Mouse (Mus musculus): ENCODE results near the gene Fbxo40. TPM values are rescaled to one million over a fixed set of nuclear protein-coding genes. Genes with fewer than 3 reads are reported as not detected.

Fbxo40 gene
- polyA plus RNA-seq, 1 experiment from 2014 or later: 0.03 TPM

GRCm38 (mm10) chr16:36946459-36947159, 43.7 kb downstream of the Fbxo40 start:
- Histone ChIP-seq H3K9me3 (replicated peaks) (no peaks in the 10 kb centered on the region), H3K36me3 (replicated peaks) (no peaks in the 10 kb centered on the region), H3K4me1 (replicated peaks) (peaks cover 3% of the 10 kb centered on the region), H3K4me3 (replicated peaks) (no peak overlapping the region), H3K9ac (no peak overlapping the region), H3K27me3 (no peaks in the 10 kb centered on the region), H3K27ac (replicated peaks) (no peak overlapping the region), H3K4me2 (no peak overlapping the region)
- no peak for ATAC-seq (ENCODE audit: insufficient read depth)
- WGBS (ENCODE audit: insufficient replicate concordance): 72% methylated on average over 8 of the region's 8 CpGs

GRCm38 (mm10) chr16:36944895-36945424, 45.3 kb downstream of the Fbxo40 start:
- no peaks in the 10 kb centered on the region for H3K9me3 ChIP-seq (replicated peaks)
- no peaks in the 10 kb centered on the region for H3K27me3 ChIP-seq
- H3K36me3 ChIP-seq (replicated peaks): no peaks in the 10 kb centered on the region
- no peak for ATAC-seq (ENCODE audit: insufficient read depth)
- no peak overlapping the region for H3K27ac ChIP-seq (replicated peaks)
- no peak overlapping the region for H3K9ac ChIP-seq
- 66% methylated on average over 12 of the region's 12 CpGs for WGBS (ENCODE audit: insufficient replicate concordance)
- H3K4me3 ChIP-seq (replicated peaks): no peak overlapping the region
- no peak overlapping the region for H3K4me2 ChIP-seq
- peaks cover 7% of the 10 kb centered on the region for H3K4me1 ChIP-seq (replicated peaks)

- H3K4me2 ChIP-seq: no peak overlapping the region
- no peaks in the 10 kb centered on the region for H3K27me3 ChIP-seq
- WGBS (ENCODE audit: insufficient replicate concordance): 70% methylated on average over 3 of the region's 3 CpGs
- H3K4me3 ChIP-seq (replicated peaks): no peak overlapping the region
- no peak overlapping the region for H3K9ac ChIP-seq
- no peaks in the 10 kb centered on the region for H3K9me3 ChIP-seq (replicated peaks)
- peaks cover 7% of the 10 kb centered on the region for H3K4me1 ChIP-seq (replicated peaks)
- no peak for ATAC-seq (ENCODE audit: insufficient read depth)
- no peak overlapping the region for H3K27ac ChIP-seq (replicated peaks)
- H3K36me3 ChIP-seq (replicated peaks): no peaks in the 10 kb centered on the region
Observed at GRCm38 (mm10) chr16:36943591-36943990, 46.7 kb downstream of the Fbxo40 start.

- Histone ChIP-seq H3K27me3 (no peaks in the 10 kb centered on the region), H3K4me2 (no peak overlapping the region), H3K9ac (no peak overlapping the region), H3K4me3 (replicated peaks) (no peak overlapping the region), H3K9me3 (replicated peaks) (no peaks in the 10 kb centered on the region), H3K27ac (replicated peaks) (no peak overlapping the region), H3K4me1 (replicated peaks) (peaks cover 7% of the 10 kb centered on the region), H3K36me3 (replicated peaks) (no peaks in the 10 kb centered on the region)
- whole genome bisulfite sequencing (ENCODE audit: insufficient replicate concordance): 87% methylated on average over 4 of the region's 4 CpGs
- ATAC-seq (ENCODE audit: insufficient read depth): no peak
Observed at GRCm38 (mm10) chr16:36941895-36942294, 48.4 kb downstream of the Fbxo40 start.

- Histone ChIP-seq H3K27me3 (no peaks in the 10 kb centered on the region), H3K4me3 (replicated peaks) (no peak overlapping the region), H3K9me3 (replicated peaks) (no peaks in the 10 kb centered on the region), H3K4me2 (no peak overlapping the region), H3K9ac (no peak overlapping the region), H3K4me1 (replicated peaks) (peaks cover 7% of the 10 kb centered on the region), H3K27ac (replicated peaks) (no peak overlapping the region), H3K36me3 (replicated peaks) (no peaks in the 10 kb centered on the region)
- ATAC-seq (ENCODE audit: insufficient read depth): no peak
- 37% methylated on average over 6 of the region's 6 CpGs for WGBS (ENCODE audit: insufficient replicate concordance)
Observed at GRCm38 (mm10) chr16:36941137-36941727, 49.0 kb downstream of the Fbxo40 start.

- H3K4me2 ChIP-seq: peak overlapping the region; percentile 43
- H3K4me1 ChIP-seq (replicated peaks): peaks cover 14% of the 10 kb centered on the region; the same call in 1 of the 2 replicates
- H3K36me3 ChIP-seq (replicated peaks): peaks cover 24% of the 10 kb centered on the region
- peak overlapping the region; percentile 71; the same call in 1 of the 2 replicates for H3K27ac ChIP-seq (replicated peaks)
- no peak for ATAC-seq (ENCODE audit: insufficient read depth)
- H3K4me3 ChIP-seq (replicated peaks): peak overlapping the region; percentile 39
- no peaks in the 10 kb centered on the region for H3K27me3 ChIP-seq
- no peak overlapping the region for H3K9ac ChIP-seq
- no peaks in the 10 kb centered on the region for H3K9me3 ChIP-seq (replicated peaks)
- 29% methylated on average over 3 of the region's 3 CpGs for WGBS (ENCODE audit: insufficient replicate concordance)
Observed at GRCm38 (mm10) chr16:36935814-36936213, 54.5 kb downstream of the Fbxo40 start.

GRCm38 (mm10) chr16:36934841-36935620, 55.2 kb downstream of the Fbxo40 start, which contains the start of gene Hcls1:
Hcls1 (plus strand) TSS chr16:36934983.
- no peaks in the 10 kb centered on the region for H3K9me3 ChIP-seq (replicated peaks)
- H3K4me1 ChIP-seq (replicated peaks): peaks cover 14% of the 10 kb centered on the region; the same call in 1 of the 2 replicates
- peaks cover 29% of the 10 kb centered on the region for H3K36me3 ChIP-seq (replicated peaks)
- peak within 1 kb of the TSS; percentile 39 for H3K4me3 ChIP-seq (replicated peaks)
- no peaks in the 10 kb centered on the region for H3K27me3 ChIP-seq
- ATAC-seq (ENCODE audit: insufficient read depth): peak; percentile 35
- H3K27ac ChIP-seq (replicated peaks): peak within 1 kb of the TSS; percentile 71
- 25% methylated on average over 7 of the region's 7 CpGs for WGBS (ENCODE audit: insufficient replicate concordance)
- H3K9ac ChIP-seq: peak within 1 kb of the TSS; percentile 30; the same call in 1 of the 2 replicates
- H3K4me2 ChIP-seq: peak within 1 kb of the TSS; percentile 43

- WGBS (ENCODE audit: insufficient replicate concordance): 22% methylated on average over 6 of the region's 6 CpGs
- peaks cover 36% of the 10 kb centered on the region for H3K36me3 ChIP-seq (replicated peaks)
- H3K27ac ChIP-seq (replicated peaks): peak overlapping the region; percentile 71
- H3K9me3 ChIP-seq (replicated peaks): no peaks in the 10 kb centered on the region
- H3K4me2 ChIP-seq: peak overlapping the region; percentile 43
- H3K9ac ChIP-seq: no peak overlapping the region
- ATAC-seq (ENCODE audit: insufficient read depth): peak; percentile 30; the same call in 1 of the 2 replicates
- peaks cover 14% of the 10 kb centered on the region; the same call in 1 of the 2 replicates for H3K4me1 ChIP-seq (replicated peaks)
- H3K4me3 ChIP-seq (replicated peaks): peak overlapping the region; percentile 39
- H3K27me3 ChIP-seq: no peaks in the 10 kb centered on the region
Observed at GRCm38 (mm10) chr16:36934131-36934840, 56.0 kb downstream of the Fbxo40 start.

GRCm38 (mm10) chr16:36932546-36932945, 57.7 kb downstream of the Fbxo40 start:
- Histone ChIP-seq H3K27ac (replicated peaks) (no peak overlapping the region), H3K9ac (no peak overlapping the region), H3K36me3 (replicated peaks) (peaks cover 54% of the 10 kb centered on the region), H3K9me3 (replicated peaks) (no peaks in the 10 kb centered on the region), H3K4me1 (replicated peaks) (peaks cover 14% of the 10 kb centered on the region; the same call in 1 of the 2 replicates), H3K4me3 (replicated peaks) (no peak overlapping the region), H3K27me3 (no peaks in the 10 kb centered on the region), H3K4me2 (no peak overlapping the region)
- WGBS (ENCODE audit: insufficient replicate concordance): 82% methylated on average over 6 of the region's 6 CpGs
- ATAC-seq (ENCODE audit: insufficient read depth): no peak

GRCm38 (mm10) chr16:36931976-36932375, 58.3 kb downstream of the Fbxo40 start:
- Histone ChIP-seq H3K27ac (replicated peaks) (no peak overlapping the region), H3K4me1 (replicated peaks) (peaks cover 14% of the 10 kb centered on the region; the same call in 1 of the 2 replicates), H3K4me2 (no peak overlapping the region), H3K27me3 (no peaks in the 10 kb centered on the region), H3K9me3 (replicated peaks) (no peaks in the 10 kb centered on the region), H3K4me3 (replicated peaks) (no peak overlapping the region), H3K9ac (no peak overlapping the region), H3K36me3 (replicated peaks) (peaks cover 57% of the 10 kb centered on the region)
- 78% methylated on average over 3 of the region's 3 CpGs for WGBS (ENCODE audit: insufficient replicate concordance)
- no peak for ATAC-seq (ENCODE audit: insufficient read depth)
